Mouse (Mus musculus): ENCODE measurements around the gene H2-Ke6. TPM values are rescaled to one million over a fixed set of nuclear protein-coding genes. Genes with fewer than 3 reads are reported as not detected.

Gene H2-Ke6
- polyA plus RNA-seq, 1 experiment from 2014 or later, result 37.6 TPM

DNA sequence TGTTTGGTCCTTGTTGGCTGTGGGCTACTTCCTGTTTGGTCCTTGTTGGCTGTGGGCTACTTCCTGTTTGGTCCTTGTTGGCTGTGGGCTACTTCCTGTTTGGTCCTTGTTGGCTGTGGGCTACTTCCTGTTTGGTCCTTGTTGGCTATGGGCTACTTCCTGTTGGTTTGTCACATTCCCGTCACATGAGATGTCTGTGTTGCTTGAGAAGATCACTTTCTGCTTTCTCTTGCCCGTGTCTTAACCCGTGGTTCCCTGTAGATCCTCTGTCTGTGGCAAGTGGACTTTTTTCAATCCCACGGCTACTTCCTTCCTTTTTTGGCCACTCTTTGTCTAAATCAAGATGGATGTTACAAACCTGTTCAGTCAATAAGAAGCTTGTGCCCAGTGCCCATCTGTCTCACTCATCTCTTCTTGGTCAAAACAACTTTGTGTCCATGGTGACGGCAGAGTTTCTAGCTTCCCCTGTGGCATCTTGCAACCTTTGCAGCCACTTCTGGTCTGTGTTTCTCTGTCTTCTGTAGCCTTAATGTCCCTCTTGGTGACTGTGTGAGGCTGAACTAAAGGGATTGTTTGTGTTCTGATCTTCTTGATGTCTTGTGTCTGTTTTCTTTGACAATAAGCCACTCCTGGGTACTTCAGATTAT is 19.7 kb upstream of the H2-Ke6 start:
- TF ChIP-seq CTCF (IDR thresholded peaks at IDR 0.05; ENCODE audit: low read depth) (no peak), EP300 (optimal IDR thresholded peaks at IDR 0.05) (no peak)
- ATAC-seq (ENCODE audit: low FRiP score, low TSS enrichment) (no peak), DNase-seq (ENCODE audit: low spot score) (no peak)
- WGBS, result 90% methylated on average over 5 of the region's 5 CpGs
- Histone ChIP-seq H3K4me3 (ENCODE audit: low read depth, low read length) (no peak overlapping the region), H3K27me3 (ENCODE audit: control insufficient read depth, insufficient read depth, low read length) (no peaks in the 10 kb centered on the region), H3K9ac (ENCODE audit: low read length) (no peak overlapping the region), H3K4me2 (replicated peaks; ENCODE audit: low read depth) (no peak overlapping the region), H3K4me1 (replicated peaks; ENCODE audit: control insufficient read depth, insufficient read depth) (no peaks in the 10 kb centered on the region), H3K27ac (replicated peaks) (no peak overlapping the region), H3K9me3 (ENCODE audit: control insufficient read depth, low read length) (no peaks in the 10 kb centered on the region), H3K36me3 (ENCODE audit: control insufficient read depth, insufficient read depth, low read length) (no peaks in the 10 kb centered on the region)

DNA sequence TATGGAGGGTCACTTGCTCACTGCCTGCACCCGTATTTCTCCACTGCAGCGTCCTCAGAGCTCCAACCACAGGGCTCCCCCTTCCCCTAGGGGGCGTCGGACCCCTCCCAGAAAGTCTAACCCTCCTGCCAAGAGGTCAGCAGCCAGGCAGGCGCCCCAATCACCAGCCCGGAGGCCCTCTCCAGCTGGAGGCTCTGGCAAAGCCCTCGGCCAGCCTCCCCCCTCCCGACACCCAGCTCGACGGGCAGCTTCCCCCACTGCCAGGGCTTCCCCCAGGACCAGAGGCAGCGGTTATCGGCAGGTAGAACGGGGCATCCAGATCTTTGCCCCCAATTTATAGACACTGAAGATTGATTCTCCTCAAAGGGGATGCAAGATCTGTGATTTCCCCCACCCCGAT is 18.1 kb upstream of the H2-Ke6 start:
- DNase-seq (ENCODE audit: low spot score), result no peak
- no peak for TF ChIP-seq CTCF (IDR thresholded peaks at IDR 0.05; ENCODE audit: low read depth)
- no peak for TF ChIP-seq EP300 (optimal IDR thresholded peaks at IDR 0.05)
- Histone ChIP-seq H3K9me3 (ENCODE audit: control insufficient read depth, low read length) (no peaks in the 10 kb centered on the region), H3K4me3 (ENCODE audit: low read depth, low read length) (no peak overlapping the region), H3K9ac (ENCODE audit: low read length) (no peak overlapping the region), H3K27me3 (ENCODE audit: control insufficient read depth, insufficient read depth, low read length) (no peaks in the 10 kb centered on the region), H3K36me3 (ENCODE audit: control insufficient read depth, insufficient read depth, low read length) (no peaks in the 10 kb centered on the region), H3K4me2 (replicated peaks; ENCODE audit: low read depth) (no peak overlapping the region), H3K27ac (replicated peaks) (no peak overlapping the region), H3K4me1 (replicated peaks; ENCODE audit: control insufficient read depth, insufficient read depth) (no peaks in the 10 kb centered on the region)
- 85% methylated on average over 14 of the region's 14 CpGs for WGBS
- no peak for ATAC-seq (ENCODE audit: low FRiP score, low TSS enrichment)

DNA sequence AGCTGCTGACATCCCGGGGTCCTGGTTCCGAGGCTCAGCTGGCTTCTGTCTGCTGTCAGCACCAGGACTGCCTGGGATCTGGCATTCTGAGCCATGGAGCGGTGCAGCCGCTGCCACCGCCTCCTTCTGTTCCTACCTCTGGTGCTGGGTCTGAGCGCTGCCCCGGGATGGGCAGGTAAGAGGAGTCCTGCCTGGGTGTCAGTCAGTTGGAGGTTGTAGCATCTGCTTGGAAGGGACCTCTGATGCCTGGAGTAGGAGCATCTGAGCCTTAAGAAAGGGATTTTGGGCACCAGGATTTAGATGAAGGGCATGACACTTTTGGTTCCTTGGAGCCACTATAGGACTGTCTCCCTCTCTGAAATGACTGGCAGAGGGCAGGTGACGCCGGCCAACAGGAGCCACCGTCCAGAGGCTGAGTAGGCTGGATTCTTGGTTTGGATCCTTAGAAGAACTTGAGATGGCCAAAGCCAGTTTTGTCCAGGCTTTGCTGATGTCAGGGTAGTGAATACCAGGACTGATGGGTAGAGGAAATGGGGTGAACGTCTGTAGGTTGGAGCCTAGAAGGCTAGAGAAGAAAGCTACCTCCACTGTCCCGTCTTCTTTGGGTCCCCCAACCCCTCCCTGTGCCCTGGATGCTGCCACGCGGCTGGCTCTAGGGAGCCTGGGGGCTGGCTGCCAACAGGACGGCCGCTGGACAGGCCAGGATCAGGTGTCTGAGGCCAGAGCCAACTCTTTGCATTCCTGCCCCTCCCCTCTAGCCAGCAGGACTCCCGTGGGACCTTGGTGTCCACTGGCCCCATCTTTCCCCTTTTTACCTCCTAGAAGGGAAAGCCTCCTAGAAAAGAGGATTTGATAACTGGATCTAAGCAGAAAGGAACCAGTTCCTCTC is 11.9 kb upstream of the H2-Ke6 start:
- Histone ChIP-seq H3K27me3 (ENCODE audit: control insufficient read depth, insufficient read depth, low read length) (no peaks in the 10 kb centered on the region), H3K9me3 (ENCODE audit: control insufficient read depth, low read length) (no peaks in the 10 kb centered on the region), H3K4me2 (replicated peaks; ENCODE audit: low read depth) (no peak overlapping the region), H3K4me3 (ENCODE audit: low read depth, low read length) (no peak overlapping the region), H3K27ac (replicated peaks) (no peak overlapping the region), H3K36me3 (ENCODE audit: control insufficient read depth, insufficient read depth, low read length) (peaks cover 17% of the 10 kb centered on the region), H3K9ac (ENCODE audit: low read length) (no peak overlapping the region), H3K4me1 (replicated peaks; ENCODE audit: control insufficient read depth, insufficient read depth) (0 out of 2 replicates have a peak, but pooled peaks cover 2% of the 10 kb centered on the region)
- TF ChIP-seq CTCF (IDR thresholded peaks at IDR 0.05; ENCODE audit: low read depth) (no peak), EP300 (optimal IDR thresholded peaks at IDR 0.05) (no peak)
- ATAC-seq (ENCODE audit: low FRiP score, low TSS enrichment) (no peak), DNase-seq (ENCODE audit: low spot score) (no peak)
- 20% methylated on average over 17 of the region's 17 CpGs for WGBS

DNA sequence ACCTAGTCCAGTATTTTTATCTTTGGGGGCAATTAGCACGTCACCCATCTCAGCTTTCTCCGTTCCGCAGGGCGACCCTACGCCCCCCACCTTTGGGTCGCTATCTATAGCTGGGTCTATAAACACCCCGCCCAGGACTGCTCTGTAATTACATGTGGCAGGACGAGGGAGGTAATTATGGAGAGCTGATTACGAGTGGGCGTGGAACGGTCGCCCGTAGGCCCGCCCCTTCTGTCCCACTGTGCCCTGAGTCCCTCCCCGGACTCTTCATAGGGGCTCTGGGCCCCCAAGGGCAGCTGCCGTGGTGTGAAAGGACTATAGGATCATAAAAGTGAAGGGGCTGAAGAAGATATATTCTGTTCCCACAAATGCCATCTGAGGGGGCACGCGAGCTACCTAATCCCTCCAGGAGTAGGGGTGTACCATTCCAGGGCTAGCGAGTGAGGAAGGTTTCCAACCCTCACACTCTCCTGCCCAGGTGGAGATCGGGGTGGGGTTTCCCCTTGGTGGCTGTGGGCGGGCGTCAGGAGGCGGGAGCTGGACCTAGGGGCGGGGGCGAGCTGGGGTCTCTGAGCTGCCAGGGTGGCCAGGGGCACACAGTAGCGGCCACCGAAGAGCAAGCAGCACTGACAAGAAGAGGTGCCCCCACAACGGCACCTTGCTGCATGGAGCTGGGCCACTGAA is 11.2 kb upstream of the H2-Ke6 start, which contains the start of gene Col11a2:
Col11a2 (plus strand) TSS at position 560 of the 684 bp plus-strand sequence.
- Histone ChIP-seq H3K4me1 (replicated peaks; ENCODE audit: control insufficient read depth, insufficient read depth) (0 out of 2 replicates have a peak, but pooled peaks cover 2% of the 10 kb centered on the region), H3K27me3 (ENCODE audit: control insufficient read depth, insufficient read depth, low read length) (no peaks in the 10 kb centered on the region), H3K9ac (ENCODE audit: low read length) (peak within 1 kb of the TSS; percentile 41; the same call in 1 of the 2 replicates), H3K36me3 (ENCODE audit: control insufficient read depth, insufficient read depth, low read length) (peaks cover 17% of the 10 kb centered on the region), H3K9me3 (ENCODE audit: control insufficient read depth, low read length) (no peaks in the 10 kb centered on the region), H3K4me3 (ENCODE audit: low read depth, low read length) (peak within 1 kb of the TSS; percentile 12), H3K4me2 (replicated peaks; ENCODE audit: low read depth) (peak within 1 kb of the TSS; percentile 49), H3K27ac (replicated peaks) (no peak within 1 kb of the TSS)
- 0 out of 2 replicates have a peak, but pooled peaks have one; percentile 9 for TF ChIP-seq CTCF (IDR thresholded peaks at IDR 0.05; ENCODE audit: low read depth)
- no peak for TF ChIP-seq EP300 (optimal IDR thresholded peaks at IDR 0.05)
- 10% methylated on average over 28 of the region's 28 CpGs for WGBS
- ATAC-seq (ENCODE audit: low FRiP score, low TSS enrichment) (peak; percentile 40; the same call in 1 of the 2 replicates), DNase-seq (ENCODE audit: low spot score) (peak; percentile 48)

DNA sequence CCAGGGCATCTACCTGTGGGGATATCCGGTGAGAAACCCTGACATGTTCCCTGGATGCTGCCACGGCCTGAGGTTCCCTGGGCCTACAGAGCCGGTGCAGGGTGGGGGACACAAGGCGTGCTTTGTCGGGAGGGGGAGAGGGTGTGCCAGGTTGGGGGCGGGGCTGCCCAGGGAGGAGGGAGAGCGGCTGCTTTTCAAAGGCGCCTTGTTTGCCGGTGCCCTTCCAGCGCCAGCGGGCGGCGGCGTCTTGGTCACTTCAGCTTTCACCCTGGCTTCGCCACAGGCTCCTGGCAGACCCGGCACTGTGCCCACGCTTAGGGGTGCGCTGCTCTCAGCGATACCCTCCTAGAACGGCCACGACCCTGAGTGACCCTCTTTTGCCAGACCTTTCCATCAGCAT is 10.6 kb upstream of the H2-Ke6 start:
- WGBS, result 16% methylated on average over 20 of the region's 21 CpGs
- H3K4me3 ChIP-seq (ENCODE audit: low read depth, low read length), result no peak overlapping the region; the same call in 1 of the 2 replicates
- H3K9me3 ChIP-seq (ENCODE audit: control insufficient read depth, low read length), result no peaks in the 10 kb centered on the region
- DNase-seq (ENCODE audit: low spot score), result peak; percentile 70
- peak overlapping the region; percentile 49 for H3K4me2 ChIP-seq (replicated peaks; ENCODE audit: low read depth)
- no peak overlapping the region for H3K9ac ChIP-seq (ENCODE audit: low read length)
- TF ChIP-seq CTCF (IDR thresholded peaks at IDR 0.05; ENCODE audit: low read depth), result no peak
- TF ChIP-seq EP300 (optimal IDR thresholded peaks at IDR 0.05), result no peak
- 0 out of 2 replicates have a peak, but pooled peaks cover 2% of the 10 kb centered on the region for H3K4me1 ChIP-seq (replicated peaks; ENCODE audit: control insufficient read depth, insufficient read depth)
- ATAC-seq (ENCODE audit: low FRiP score, low TSS enrichment), result no peak; the same call in 1 of the 2 replicates
- no peaks in the 10 kb centered on the region for H3K27me3 ChIP-seq (ENCODE audit: control insufficient read depth, insufficient read depth, low read length)
- H3K36me3 ChIP-seq (ENCODE audit: control insufficient read depth, insufficient read depth, low read length), result peaks cover 17% of the 10 kb centered on the region
- no peak overlapping the region for H3K27ac ChIP-seq (replicated peaks)
